Mouse (Mus musculus): ENCODE results near the gene Slc23a4.

DNA sequence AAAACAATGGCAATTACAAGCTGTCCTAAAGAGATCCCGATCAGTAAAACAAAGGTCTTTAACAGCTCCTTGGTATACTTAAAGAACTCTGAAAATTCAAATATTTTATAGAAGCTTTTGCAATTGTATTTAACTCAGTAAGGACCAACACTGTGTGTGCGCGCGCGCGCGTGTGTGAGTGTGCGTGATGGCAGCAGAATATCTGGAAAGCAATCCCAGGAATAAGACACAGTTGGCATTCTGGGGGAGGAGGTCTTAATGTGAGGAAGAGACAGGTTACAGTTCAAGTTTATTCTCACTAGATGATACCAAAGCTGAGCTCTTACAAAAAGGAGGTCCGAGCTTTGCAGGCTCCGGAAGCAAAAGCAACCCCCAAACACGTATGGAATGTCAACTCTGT, 45.1 kb upstream of the Slc23a4 start:
- TF ChIP-seq CTCF (IDR thresholded peaks at IDR 0.05; ENCODE audit: low read depth, low read length) (no peak), POLR2A (IDR thresholded peaks at IDR 0.05; ENCODE audit: insufficient read depth, low read length) (no peak), EP300 (IDR thresholded peaks at IDR 0.05; ENCODE audit: insufficient read depth, low read depth, low read length) (no peak)
